Mouse (Mus musculus) activated CD4-positive, CD25-positive, alpha-beta regulatory T cell, adult 4 months (primary cell): ENCODE data around the gene Phf5a. TPM values are rescaled to one million over a fixed set of nuclear protein-coding genes. Genes with fewer than 3 reads are reported as not detected.

Source experiments
- ATAC-seq: one replicate; pipeline ENCODE4 v1.8.0; 2017
- polyA plus RNA-seq, 2 experiments: library from polyadenylated mRNA; unstranded; fragments of 100-300 nt; shearing (Covaris generic); gene quantifications; one replicate each; pipeline ENCODE4 v1.2.1; 2017

Phf5a gene
- polyA plus RNA-seq, 2 experiments from 2014 or later: 91.8 to 102 TPM

DNA sequence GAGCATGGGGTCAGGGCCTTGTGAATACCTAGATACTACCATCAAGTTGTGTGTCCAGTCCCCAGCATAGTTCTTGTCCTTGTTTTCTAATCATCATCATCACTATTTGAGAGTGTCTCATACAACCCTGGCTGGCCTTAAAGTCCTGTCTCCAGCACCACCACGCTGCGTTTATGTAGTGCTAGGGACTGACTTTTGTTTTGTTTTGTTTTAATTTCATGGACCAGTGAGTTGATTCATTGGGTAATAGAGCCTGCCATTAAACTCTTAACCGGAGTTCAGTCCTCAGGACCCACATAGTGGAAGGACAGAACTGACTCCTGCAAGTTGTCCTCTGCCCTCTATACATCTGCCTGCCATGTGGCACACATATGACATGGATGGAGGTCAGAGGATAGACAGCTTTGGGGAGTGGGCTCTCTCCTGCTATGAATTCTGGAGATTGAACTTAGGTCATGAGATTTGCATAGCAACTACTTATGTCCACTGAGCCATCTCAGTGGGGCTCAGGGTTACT is 13.8 kb upstream of the Phf5a start:
- ATAC-seq: no peak

DNA sequence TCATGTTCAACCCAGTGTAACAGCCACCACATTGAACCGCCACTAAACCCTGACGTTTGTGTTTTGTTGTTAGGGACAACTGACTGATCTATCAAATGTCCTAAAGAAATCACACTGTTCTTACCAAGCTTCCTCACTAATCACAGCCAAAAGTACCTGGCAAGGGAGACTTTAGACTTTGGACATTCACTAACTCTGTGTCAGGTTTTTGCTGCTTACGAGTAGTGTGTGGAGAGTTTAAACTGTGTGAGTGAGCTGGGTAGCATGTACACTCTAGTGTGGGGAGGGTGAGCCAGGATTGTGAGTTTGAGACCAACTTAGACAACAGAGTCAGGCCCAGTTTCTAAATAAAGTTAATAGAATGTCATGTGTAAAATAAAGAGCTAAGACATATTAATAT is 10.6 kb upstream of the Phf5a start:
- ATAC-seq: no peak

DNA sequence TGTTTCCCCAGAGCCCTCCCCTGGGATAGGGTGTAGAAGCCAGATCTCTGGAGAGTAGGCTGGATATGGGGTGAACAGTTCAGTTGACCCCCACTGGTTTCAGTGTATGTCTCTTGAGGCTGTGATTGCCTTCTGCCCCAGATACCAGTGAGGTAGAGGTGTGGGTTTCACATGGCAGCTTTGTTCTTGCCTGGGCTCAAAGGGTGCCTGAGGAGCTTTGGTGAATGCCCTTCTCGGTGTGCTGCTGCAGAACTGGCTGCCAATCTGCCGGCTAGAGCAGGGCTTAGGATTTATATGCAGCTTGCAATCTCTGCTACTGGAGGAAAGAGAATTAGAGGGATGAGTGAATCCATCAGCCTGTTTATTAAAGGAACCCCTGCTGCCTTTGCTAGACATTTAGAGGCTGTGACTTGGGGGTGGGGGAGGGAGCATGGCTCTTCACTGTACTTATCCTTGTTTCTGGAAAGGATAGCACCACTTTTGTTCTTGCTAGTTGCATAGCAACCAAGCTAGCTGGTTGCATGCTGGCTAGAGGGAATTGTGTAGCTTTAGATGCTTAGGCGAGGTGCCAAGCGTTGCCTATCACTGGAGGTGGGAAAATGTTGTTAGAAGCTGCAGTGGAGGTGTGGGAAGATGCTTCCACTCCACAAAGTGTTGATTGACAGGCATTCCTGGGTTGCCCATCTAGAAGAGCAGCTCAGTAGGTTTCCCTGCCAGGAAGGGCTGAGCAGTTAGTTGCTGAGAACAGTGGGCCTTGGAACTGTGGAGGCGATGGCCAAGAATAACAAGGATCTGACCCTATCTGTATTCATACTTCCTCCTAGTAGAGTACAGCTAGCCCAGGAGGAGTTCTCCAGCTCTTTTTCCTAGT is 8.1 kb upstream of the Phf5a start:
- no peak for ATAC-seq

DNA sequence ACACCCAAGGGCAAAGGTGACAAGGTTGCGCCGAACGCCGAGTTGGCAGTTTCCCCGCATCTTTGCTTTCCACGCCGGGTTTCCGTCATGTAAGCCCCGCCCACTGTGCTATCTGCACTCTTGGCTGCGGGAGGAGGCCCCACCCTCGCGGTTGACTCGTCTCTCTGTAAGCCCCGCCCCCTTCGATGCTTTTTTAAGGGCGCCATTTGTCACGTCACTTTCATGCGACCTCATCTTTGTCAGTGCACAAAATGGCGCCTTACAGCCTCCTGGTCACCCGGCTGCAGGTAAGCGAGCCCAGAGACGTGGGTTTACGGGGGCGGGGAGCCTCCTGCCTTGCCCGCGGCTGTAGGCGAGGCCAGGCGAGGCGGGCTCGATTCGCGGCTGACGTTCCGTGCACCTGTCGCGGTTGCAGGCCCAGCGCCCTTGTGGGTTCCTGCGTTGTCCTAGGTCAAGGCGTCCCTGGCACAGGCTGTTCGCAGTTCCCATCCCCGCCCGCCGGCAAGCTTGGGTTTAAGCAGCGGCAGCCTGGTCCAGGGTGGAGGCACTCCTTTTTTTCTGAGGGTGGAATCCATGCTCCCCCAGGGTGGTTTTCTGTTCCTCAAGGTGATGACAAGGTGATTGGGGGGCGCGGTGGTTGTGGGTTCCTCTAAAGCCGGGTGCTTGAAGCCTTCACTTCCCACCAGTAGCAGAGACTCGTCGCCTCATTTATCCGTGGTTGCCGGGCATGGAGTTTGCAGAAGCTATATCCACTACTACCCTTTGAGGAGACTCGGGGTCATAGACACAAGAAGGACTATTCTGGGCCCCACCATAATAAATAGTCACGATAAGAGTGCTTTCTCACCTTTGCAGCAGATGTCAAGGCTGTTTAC is 788 bp upstream of the Phf5a start, which contains the start of gene Aco2:
TSS of gene Aco2 (plus strand) at position 48 of the 875 bp plus-strand sequence.
- peak; percentile 82 for ATAC-seq

DNA sequence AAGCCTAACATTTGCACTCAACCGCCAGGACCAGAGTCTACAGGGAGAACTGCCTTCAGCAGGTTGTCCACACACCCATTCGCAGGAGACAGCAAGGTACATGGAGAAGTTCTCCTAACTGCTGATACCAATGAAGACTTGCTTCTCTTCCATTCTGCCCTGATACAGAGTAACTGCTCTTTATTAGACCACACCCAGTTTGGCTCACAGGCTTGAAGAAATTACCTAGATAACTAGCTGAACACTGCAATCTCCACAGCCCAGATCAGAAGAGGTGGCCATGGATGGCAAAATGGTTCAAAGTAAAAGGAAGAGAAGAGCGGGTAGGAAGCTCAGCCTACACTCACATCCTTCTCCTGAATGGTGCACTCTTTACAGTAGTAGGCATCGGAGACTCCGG is 1.7 kb downstream of the Phf5a start:
- ATAC-seq: no peak

DNA sequence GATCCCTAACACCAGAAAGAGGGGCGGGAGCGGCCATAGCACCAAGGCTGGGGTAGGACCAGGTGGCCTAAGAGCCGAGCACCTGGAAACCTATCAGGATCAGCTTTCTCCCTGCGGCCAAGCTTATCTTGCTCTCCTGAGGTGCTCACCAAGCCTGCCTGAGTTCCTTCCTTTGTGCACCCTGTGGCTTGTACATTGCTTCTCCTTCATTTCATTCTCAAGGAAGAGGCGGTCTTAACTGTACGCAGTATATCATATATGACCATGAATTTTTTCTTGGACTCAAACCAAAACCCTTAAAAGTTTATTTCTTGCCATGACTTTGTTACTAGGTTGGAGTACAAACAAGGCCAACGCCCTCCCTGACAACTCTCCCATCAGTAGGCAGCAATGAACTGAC is 7.5 kb downstream of the Phf5a start:
- no peak for ATAC-seq

DNA sequence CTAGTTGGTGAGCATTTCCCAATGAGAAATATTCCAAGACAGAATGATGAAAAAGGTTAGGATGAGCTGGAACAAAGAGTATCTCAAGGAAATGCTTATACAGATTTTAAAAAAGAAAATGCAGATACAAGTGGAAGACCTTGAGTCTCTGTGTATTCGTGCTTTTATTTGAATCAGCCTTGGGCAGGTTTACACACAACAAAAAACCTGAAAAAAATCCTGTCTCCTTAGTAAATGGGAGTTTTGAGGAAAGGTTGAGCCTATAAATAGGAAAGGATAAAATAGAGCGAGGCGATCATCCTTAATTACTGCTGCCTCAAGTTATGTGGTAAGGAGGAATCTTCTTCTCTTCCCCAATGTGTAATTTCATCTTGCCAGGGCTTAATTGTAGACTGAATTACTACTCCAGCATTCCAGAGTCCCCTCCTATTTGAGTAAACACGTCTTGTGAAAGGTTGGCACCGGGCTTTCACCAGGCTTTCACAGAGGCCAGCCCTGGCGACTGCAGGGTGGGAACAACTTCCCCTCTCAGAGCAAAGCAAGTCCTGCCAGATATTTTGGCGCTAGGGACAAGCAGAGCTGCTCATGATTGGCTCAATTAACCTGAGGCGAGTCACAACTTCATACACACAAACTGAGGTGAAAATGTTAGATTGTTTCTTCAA is 11.1 kb downstream of the Phf5a start:
- ATAC-seq: no peak

DNA sequence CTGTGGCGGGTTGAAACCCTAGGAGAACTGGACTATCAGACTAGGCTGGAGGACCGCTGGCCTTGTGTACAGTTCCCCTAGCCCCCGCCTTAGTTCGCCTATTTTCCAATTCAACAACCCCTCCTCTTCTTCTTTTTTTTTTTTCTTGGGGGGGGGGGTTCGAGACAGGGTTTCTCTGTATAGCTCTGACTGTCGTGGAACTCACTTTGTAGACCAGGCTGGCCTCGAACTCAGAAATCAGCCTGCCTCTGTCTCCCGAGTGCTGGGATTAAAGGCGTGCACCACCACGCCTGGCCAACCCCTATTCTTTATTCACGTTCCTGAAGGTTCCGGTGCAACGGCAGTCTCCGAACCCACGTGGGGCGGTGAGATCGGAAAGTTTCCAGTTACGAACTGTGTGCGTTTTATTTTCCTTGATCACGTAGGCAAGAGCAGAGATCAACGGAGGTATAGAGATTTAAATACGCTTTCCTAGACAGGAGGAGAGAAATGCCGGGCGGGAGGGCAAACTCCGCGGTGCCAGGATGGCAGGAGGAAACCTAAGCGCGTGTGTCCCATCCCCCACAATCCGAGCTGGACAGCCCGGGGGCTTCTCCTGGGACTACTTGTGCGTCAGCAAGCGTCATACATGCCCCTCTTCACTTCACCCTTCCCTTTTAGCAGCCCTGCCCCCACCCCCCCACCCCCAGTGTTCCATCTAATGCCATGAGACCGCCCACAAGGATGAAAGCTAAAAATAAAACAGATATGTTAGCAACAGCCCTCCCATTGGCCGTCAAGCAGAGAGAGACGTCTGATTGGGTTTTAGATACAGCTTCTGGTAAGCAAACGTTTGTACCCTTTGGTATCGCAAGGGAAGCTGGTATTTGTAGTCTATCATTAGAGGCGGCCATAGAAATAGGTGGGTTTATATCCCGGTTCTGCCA is 12.1 kb downstream of the Phf5a start:
- peak; percentile 66 for ATAC-seq

DNA sequence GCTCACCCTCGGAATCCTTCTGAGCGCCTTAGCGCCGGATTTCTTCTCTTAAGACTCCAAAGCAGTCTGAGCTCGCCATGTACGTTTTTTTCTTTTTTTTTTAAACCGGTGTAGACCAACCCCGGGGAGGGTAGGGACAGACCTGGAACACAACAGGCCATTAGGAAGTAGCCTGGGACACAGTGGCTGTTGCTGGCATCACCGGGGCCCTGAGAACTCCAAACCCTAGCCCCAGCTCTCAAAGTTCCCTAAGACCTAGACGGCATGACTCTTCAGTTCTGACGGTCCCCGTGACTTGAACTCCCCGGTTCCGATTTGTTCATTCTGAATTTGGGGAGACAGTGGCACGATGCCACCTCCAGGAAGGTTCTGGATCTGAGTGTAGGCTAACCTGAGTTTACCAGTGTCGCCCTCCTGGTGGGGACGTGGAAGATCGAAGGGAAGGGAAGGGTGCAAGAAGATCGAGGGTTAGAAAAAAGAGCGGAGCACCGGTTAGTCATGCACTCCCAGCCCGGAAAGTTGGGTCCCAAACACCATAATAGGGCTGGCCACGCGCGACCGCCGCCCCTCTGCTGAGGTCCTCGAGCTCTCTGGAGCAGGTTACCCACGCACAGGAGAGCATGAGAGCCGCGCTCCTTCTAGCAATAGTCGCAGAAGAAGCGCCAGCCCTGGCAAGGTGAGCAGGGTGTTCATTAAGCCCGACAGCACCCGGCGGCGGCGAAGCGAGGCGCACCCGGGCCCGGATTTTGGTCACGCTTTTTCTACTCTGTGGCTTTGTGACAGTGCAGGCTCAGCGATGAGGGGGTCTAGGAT is 13.0 kb downstream of the Phf5a start, which contains the start of gene Tob2:
TSS of gene Tob2 (minus strand) at position 280 of the 813 bp plus-strand sequence.
- ATAC-seq: no peak

DNA sequence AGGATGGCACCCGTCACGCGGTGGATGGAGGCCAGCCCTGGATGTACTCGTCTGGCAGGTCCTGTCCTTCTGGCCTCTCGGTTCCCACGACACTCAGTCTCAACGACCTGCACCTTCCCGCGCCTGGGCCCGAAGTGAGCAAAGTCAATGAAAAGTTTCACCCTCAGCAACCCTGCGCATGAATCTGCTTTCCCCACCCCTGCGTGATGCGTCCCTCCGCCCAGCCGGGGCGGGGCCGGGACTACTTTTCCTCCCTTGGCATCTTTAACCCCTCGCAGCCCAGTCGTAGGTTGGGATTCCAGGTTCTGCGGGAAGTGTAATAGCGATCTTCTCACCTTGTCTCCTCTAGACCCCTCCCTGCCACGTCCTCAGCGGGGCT is 13.6 kb downstream of the Phf5a start:
- ATAC-seq: peak; percentile 10

DNA sequence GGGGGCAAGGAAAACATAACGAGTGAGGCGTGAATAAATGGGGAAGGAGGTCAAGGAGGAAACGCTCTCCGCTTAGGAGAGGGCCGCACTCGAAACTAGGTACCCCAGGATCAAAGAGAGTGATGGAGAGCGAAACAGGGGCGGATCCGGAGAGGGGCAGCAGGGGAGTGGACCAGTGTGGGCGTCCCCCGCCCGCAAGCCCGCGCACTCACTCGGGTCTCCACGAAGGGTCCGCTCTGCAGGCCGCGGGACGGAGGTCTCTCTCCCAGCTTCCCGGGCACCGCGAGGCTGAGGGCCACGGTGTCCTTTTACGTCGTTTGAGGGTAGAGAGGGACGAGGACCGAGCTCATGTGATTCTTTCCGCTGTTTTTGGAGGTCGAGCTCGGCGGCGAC is 14.0 kb downstream of the Phf5a start:
- ATAC-seq: no peak

DNA sequence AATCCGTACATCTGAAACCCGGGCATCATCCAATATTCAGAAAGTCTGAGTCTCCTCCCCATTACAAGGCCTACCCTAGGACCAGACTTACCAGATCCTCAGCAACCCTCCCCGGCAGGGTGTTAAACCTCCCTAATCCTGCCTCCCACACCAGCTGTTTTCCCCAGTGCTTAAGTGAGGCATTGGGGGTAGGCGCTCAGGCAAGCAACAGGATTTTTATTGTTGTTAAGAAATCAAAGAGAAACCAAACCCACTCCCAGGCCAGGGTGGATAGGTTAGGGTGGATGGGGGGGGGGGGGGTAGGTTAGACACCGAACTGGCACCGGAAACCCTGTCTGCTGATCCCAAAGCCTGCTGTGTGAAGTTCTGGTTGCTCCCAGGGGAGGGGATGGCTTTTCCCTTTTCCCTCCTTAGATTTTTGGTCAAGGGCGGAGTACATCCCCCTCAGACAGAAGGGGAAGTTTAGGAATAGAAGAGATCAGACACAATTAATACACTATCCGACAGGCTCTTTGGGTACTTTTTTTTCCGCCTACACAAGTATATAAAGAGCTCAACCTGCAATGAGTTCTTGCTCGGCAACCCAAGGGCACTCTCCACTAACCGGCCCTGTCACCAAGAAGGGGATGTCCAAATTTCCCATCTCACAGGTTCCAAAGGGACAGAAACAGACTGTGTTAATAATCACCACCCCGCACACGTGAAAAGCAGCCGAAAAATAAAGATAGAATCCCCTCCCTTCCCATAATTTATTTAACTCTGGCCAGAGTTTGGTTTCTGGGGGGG is 14.6 kb downstream of the Phf5a start:
- ATAC-seq: no peak

DNA sequence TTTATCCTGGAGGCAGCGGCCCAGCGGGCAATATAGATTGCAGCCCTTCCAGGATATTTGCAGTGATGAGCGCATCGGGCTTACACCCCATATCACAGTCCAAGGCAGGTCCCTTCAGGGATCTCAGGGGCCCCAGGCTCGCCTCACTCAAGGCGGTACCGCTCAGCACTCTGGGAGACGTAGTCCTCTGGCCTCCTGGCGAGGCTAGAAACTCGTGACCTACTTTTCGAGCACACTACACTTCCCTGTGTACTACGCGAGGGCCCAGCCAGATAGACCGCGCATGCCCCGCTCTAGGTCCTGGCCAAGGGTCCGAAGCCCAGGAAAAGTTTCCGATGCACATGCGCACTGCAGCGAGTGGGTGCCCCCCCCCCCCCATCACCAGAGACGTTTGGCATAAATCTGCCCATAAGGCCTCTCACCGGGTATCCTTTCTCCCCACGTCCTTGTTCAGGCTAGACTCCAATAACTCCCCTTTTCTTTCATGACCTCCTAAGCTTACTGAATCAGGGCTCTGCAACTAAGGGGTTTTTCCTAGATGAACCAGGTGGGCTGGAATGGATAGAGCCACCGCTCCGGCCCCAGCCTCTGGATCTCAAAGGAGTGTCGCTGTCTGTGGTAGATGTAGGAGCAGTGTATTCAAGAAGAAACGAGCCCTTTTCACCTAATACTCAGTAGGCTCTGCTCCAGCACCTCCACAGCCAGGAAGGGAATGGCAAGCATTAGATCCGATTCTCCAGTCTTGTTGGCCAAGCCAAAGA is 15.5 kb downstream of the Phf5a start:
- ATAC-seq: peak; percentile 68

DNA sequence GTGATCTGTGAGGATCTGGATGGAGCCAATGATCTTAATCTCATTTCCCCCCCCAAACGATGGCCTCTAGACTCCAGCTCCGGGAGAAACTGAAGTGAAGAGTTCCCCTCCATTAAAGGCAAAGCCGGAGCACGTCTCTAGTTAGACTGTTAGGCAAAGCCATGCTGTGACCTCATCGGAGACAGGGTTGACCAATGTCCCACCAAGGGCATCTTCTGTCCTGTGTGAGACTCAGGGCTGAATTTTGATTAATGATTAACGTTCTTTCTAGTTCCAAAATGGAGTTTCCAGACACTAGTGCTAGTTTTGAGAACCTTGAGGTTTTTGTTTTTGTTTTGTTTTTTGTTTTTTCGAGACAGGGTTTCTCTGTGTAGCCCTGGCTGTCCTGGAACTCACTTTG is 18.6 kb downstream of the Phf5a start:
- no peak for ATAC-seq

DNA sequence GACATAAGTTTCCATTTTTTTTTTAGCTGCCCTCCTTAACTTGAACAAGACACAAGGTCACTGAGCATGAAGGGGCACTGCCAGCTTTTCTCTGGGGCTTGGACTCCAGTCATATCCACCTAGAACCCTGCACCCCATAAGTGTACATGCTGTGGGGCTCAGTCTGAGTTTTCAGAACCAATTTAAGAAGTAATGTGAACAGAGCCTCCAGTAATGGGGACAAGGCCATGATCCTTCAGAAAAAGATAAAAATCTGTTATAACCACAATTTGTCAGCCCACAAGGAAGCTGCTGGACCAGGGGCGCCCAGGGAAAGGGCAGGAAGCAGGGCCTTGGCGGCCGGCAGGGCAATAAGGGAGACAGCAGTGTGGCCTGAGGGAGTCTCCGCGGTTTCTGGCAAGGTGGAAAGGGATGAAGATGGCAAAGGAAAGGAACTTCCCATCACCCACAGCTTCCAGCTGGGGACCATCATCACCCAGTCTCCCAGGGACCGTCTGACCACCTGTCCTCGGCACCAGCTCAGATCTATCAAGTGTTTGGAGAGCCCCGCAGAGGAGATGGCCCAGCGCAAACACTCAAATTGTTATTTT is 19.2 kb downstream of the Phf5a start:
- ATAC-seq: no peak

DNA sequence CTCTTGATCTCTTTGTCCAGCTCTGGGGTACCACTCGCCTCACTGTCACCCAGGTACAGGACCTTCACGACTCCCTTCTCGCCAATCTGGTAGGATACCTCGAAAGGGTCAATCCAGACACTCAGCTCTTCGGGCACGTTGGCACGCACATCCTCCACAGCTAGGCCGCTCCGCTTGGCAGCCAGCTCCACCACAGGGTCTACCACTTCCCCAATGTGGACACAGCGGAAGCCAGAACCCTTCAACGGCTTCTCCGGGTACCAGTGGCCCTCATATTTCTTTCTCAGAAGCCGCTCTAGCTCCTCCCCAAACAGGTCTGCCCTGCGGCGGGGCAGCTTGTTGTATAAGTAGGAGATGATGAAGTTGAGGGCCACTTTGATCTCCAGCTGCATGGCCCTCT is 20.3 kb downstream of the Phf5a start:
- ATAC-seq: no peak

DNA sequence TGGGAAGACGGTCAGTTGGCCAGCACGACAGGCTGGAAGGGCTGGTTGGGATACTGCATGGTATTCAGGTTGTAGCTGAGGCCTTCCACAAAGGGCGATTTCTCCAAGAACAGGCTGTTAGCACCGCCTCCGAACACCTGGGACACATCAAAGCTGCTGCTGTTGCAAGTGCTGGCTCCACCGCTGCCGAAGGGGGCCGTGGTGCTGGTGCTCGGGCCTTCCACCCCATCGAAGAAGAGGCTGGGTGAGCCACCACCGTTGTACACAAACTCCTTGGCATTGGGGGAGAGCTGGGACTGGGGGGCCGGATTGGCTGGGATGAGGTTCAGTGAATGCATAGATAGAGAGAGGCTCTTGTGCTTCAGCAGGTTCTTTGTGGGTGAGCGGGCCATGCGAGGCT is 21.0 kb downstream of the Phf5a start:
- ATAC-seq: no peak

DNA sequence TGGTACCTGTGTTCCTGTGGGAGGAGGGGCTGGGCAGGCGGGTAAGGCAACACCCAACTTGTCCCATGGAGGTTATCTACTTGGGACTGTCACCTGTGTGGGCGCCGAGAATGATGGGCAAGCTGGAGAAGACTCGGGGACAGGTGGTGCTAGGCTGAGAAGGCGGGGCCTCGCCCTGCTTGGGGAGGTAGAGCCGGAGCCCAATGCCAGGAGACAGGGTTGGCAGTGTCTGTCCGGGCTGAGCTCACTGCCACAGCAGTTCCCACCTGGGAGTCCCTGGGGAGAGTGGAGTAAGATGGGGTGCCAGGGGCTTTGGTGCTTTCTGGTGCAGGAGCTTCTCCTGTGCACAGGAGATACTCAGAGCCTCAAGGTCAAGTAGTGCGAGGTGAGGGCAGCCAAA is 22.6 kb downstream of the Phf5a start:
- ATAC-seq: no peak

DNA sequence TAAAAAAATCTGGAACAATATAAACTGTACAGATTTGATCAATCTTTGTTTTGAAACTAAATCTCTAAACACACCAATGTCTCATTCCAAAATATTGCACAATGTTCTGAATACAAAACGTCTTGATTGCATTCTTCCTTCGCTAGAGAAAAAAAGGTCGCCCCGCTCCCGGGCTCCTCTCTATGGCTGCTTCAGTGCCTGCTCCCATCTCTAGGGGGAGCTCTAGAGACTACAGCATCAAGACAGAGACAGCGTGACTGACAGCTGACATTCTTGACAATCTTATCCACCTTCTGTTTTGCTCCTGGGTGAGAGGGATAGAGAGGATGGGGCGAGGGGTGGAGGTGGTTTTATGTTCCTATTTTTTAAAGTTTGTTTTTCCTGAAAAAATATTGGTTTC is 23.4 kb downstream of the Phf5a start:
- ATAC-seq: peak; percentile 63
